Mouse (Mus musculus): ENCODE measurements at regions not wholly inside any gene's neighbourhood (a gene's known extent, or its start where the extent isn't known, plus 50 kb on each side); places are given as distances from the start of the nearest gene placed in this dataset.

DNA sequence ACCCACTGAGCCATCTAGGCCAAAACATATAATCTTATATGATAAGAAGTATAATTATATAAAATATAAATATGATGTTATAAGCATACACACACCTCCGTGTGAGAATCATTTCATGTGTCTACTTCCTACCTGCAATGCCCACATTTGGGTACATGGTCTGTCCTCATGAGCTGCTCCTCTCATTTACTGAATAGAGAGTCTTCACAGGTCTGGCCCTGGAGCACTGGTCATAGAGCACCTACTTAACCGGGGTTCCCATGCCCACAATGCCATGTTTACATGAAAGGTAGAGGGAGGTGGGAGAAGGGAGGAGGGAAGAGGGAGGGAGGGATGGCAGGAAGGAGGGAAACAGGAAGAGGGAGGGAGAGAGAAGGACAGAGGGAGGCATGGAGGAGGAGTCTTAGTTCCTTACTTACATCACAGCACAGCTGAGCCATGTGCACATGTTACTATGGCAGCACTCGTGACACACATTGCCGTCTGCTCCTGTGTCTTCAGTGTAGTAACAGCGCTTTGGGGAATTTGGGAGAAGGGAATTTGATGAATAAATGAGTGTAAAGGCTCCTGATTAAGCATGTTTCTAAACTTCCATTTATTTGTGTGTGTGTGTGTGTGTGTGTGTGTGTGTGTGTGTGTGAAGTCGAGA, 585.3 kb upstream of the Lcorl start:
- no peak overlapping the region for H3K4me2 ChIP-seq (ENCODE audit: low read depth)
- H3K4me1 ChIP-seq (ENCODE audit: insufficient read depth): 0 out of 2 replicates have a peak, but pooled peaks cover 4% of the 10 kb centered on the region
- no peak overlapping the region for H3K27ac ChIP-seq (ENCODE audit: low read depth, low read length)
- no peak overlapping the region for H3K9ac ChIP-seq
- peak; percentile 65 for DNase-seq
- H3K36me3 ChIP-seq (ENCODE audit: insufficient read depth): no peaks in the 10 kb centered on the region
- H3K27me3 ChIP-seq (ENCODE audit: insufficient read depth, low read length): no peaks in the 10 kb centered on the region
- no peak for TF ChIP-seq CTCF (IDR thresholded peaks at IDR 0.05; ENCODE audit: low read depth)
- no peaks in the 10 kb centered on the region for H3K9me3 ChIP-seq (ENCODE audit: low read length)
- 62% methylated on average over 6 of the region's 6 CpGs for WGBS
- H3K4me3 ChIP-seq (ENCODE audit: low read depth, low read length): no peak overlapping the region
- ATAC-seq: peak; percentile 97

DNA sequence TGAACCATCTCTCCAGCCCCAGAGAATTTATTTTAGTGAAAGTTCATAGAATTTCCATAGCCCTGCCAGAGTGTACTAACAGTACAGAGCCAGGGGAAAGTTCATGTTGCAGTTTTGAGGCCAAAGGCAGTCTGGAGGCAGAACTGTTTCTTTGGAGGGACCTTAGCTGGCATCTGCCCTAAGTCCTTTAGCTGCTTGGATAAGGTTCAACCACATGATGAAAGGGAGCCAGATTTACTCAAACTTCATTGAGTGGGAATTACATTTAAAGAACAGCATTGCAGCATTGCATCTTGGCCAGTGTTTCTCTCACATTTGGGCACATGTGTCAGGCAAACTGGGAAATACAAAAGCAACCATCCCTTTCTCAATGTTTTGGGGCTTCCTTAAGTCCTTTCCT, 584.3 kb upstream of the Lcorl start:
- Histone ChIP-seq H3K36me3 (ENCODE audit: insufficient read depth) (no peaks in the 10 kb centered on the region), H3K4me3 (ENCODE audit: low read depth, low read length) (no peak overlapping the region), H3K27ac (ENCODE audit: low read depth, low read length) (no peak overlapping the region), H3K9me3 (ENCODE audit: low read length) (no peaks in the 10 kb centered on the region), H3K27me3 (ENCODE audit: insufficient read depth, low read length) (no peaks in the 10 kb centered on the region), H3K4me2 (ENCODE audit: low read depth) (no peak overlapping the region), H3K9ac (no peak overlapping the region), H3K4me1 (ENCODE audit: insufficient read depth) (0 out of 2 replicates have a peak, but pooled peaks cover 4% of the 10 kb centered on the region)
- DNase-seq (no peak), ATAC-seq (no peak)
- TF ChIP-seq CTCF (IDR thresholded peaks at IDR 0.05; ENCODE audit: low read depth): no peak

GRCm38 (mm10) chr5:46431644-46432367, 574.4 kb upstream of the Lcorl start:
- no peaks in the 10 kb centered on the region for H3K9me3 ChIP-seq (ENCODE audit: low read length)
- ATAC-seq: no peak
- no peaks in the 10 kb centered on the region for H3K36me3 ChIP-seq (ENCODE audit: insufficient read depth)

GRCm38 (mm10) chr5:46422738-46423137, 565.3 kb upstream of the Lcorl start:
- H3K27me3 ChIP-seq (ENCODE audit: insufficient read depth, low read length): no peaks in the 10 kb centered on the region
- H3K27ac ChIP-seq (ENCODE audit: low read depth, low read length): no peak overlapping the region
- H3K4me3 ChIP-seq (ENCODE audit: low read depth, low read length): no peak overlapping the region
- no peak for TF ChIP-seq CTCF (IDR thresholded peaks at IDR 0.05; ENCODE audit: low read depth)
- DNase-seq (no peak), ATAC-seq (no peak)
- no peaks in the 10 kb centered on the region for H3K36me3 ChIP-seq (ENCODE audit: insufficient read depth)
- no peaks in the 10 kb centered on the region for H3K4me1 ChIP-seq (ENCODE audit: insufficient read depth)
- no peaks in the 10 kb centered on the region for H3K9me3 ChIP-seq (ENCODE audit: low read length)
- no peak overlapping the region for H3K9ac ChIP-seq
- no peak overlapping the region for H3K4me2 ChIP-seq (ENCODE audit: low read depth)
- 37% methylated on average over 3 of the region's 3 CpGs for WGBS

More at GRCm38 (mm10) chr5:46431644-46432367, 574.4 kb upstream of the Lcorl start:
- 24% methylated on average over 3 of the region's 3 CpGs for WGBS
- Histone ChIP-seq H3K4me3 (ENCODE audit: low read depth, low read length) (no peak overlapping the region), H3K27me3 (ENCODE audit: insufficient read depth, low read length) (no peaks in the 10 kb centered on the region), H3K27ac (ENCODE audit: low read depth, low read length) (no peak overlapping the region), H3K9ac (no peak overlapping the region), H3K4me2 (ENCODE audit: low read depth) (no peak overlapping the region), H3K4me1 (ENCODE audit: insufficient read depth) (no peaks in the 10 kb centered on the region)
- TF ChIP-seq CTCF (IDR thresholded peaks at IDR 0.05; ENCODE audit: low read depth): no peak
- no peak for DNase-seq

DNA sequence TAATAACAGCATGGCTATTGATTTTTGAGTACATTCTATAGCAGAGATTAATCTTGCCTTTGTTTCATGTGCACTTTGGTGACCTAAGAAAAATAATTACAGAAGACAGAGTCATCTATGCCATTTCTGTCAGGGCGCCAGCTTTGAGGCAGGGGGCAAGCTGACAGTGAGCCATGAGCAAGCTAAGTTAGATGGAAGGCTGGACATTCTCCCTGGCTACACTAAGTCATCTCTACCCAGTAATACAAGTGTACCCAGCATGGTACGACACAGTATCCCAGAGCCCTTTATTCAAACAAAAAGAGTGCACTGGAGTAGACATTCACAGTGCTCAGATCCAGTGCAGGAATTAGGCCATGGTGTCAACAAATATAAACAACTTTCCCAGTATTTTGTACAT, 549.6 kb upstream of the Lcorl start:
- H3K36me3 ChIP-seq (ENCODE audit: insufficient read depth): no peaks in the 10 kb centered on the region
- H3K4me3 ChIP-seq (ENCODE audit: low read depth, low read length): no peak overlapping the region
- no peak overlapping the region for H3K9ac ChIP-seq
- ATAC-seq: no peak
- H3K9me3 ChIP-seq (ENCODE audit: low read length): no peaks in the 10 kb centered on the region
- H3K4me2 ChIP-seq (ENCODE audit: low read depth): no peak overlapping the region
- H3K27ac ChIP-seq (ENCODE audit: low read depth, low read length): no peak overlapping the region
- H3K27me3 ChIP-seq (ENCODE audit: insufficient read depth, low read length): no peaks in the 10 kb centered on the region
- 63% methylated on average over 2 of the region's 2 CpGs for WGBS
- no peak for TF ChIP-seq CTCF (IDR thresholded peaks at IDR 0.05; ENCODE audit: low read depth)
- DNase-seq: no peak
- no peaks in the 10 kb centered on the region for H3K4me1 ChIP-seq (ENCODE audit: insufficient read depth)

GRCm38 (mm10) chr5:46406404-46406803, 549.0 kb upstream of the Lcorl start:
- ATAC-seq (no peak), DNase-seq (peak; percentile 20)
- no peaks in the 10 kb centered on the region for H3K36me3 ChIP-seq (ENCODE audit: insufficient read depth)
- no peak overlapping the region for H3K9ac ChIP-seq
- H3K27ac ChIP-seq (ENCODE audit: low read depth, low read length): no peak overlapping the region
- H3K4me3 ChIP-seq (ENCODE audit: low read depth, low read length): no peak overlapping the region
- 31% methylated on average over 3 of the region's 3 CpGs for WGBS
- H3K4me1 ChIP-seq (ENCODE audit: insufficient read depth): no peaks in the 10 kb centered on the region
- peak; percentile 59 for TF ChIP-seq CTCF (IDR thresholded peaks at IDR 0.05; ENCODE audit: low read depth)
- H3K9me3 ChIP-seq (ENCODE audit: low read length): no peaks in the 10 kb centered on the region
- H3K27me3 ChIP-seq (ENCODE audit: insufficient read depth, low read length): no peaks in the 10 kb centered on the region
- no peak overlapping the region for H3K4me2 ChIP-seq (ENCODE audit: low read depth)

- no peaks in the 10 kb centered on the region for H3K4me1 ChIP-seq (ENCODE audit: insufficient read depth)
- H3K9ac ChIP-seq: no peak overlapping the region
- no peak overlapping the region for H3K4me2 ChIP-seq (ENCODE audit: low read depth)
- H3K9me3 ChIP-seq (ENCODE audit: low read length): no peaks in the 10 kb centered on the region
- no peaks in the 10 kb centered on the region for H3K27me3 ChIP-seq (ENCODE audit: insufficient read depth, low read length)
- no peak for ATAC-seq
- H3K27ac ChIP-seq (ENCODE audit: low read depth, low read length): no peak overlapping the region
- WGBS: 44% methylated on average over 2 of the region's 2 CpGs
- H3K36me3 ChIP-seq (ENCODE audit: insufficient read depth): no peaks in the 10 kb centered on the region
- TF ChIP-seq CTCF (IDR thresholded peaks at IDR 0.05; ENCODE audit: low read depth): no peak
- no peak overlapping the region for H3K4me3 ChIP-seq (ENCODE audit: low read depth, low read length)
- no peak for DNase-seq
Measured at GRCm38 (mm10) chr5:46386591-46386990, 529.2 kb upstream of the Lcorl start.

Data from forebrain, postnatal 0 days (tissue).